Mouse (Mus musculus): ENCODE measurements around the gene Reg2. TPM values are rescaled to one million over a fixed set of nuclear protein-coding genes. Genes with fewer than 3 reads are reported as not detected.

The Reg2 gene
- not detected for total RNA-seq (2023)

GRCm38 (mm10) chr6:78395323-78395722 lies at the start of gene Reg2:
TSS of gene Reg2 (plus strand) at chr6:78395623.

GRCm38 (mm10) chr6:78370357-78370756 lies 25.1 kb upstream of the Reg2 start, which contains the start of gene Reg3b:
TSS of gene Reg3b (plus strand) at chr6:78370657.

GRCm38 (mm10) chr6:78378765-78379164 lies 16.7 kb upstream of the Reg2 start, which contains the start of gene Reg3d:
TSS of gene Reg3d (minus strand) at chr6:78378865.

DNA sequence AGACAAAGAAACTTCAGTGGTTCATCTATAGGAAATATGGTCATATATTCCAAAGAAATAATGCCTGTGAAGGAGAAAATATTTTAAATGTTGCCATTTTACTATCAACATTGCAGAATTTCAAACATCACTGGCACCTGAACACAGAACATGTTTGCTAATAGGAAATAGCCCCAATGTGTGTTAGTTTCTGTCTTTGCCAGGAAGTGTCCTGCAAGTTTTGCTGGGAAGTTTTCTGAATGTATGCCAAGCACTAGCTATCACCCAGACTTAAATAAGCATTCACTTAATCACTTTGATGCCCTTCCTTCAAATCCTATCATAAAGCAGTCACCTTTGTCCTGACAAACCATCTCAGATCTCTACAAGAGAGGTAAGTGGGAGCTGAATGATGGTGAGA lies 15.0 kb upstream of the Reg2 start, which contains the start of gene Reg3a:
Reg3a (plus strand) TSS at position 301 of the 400 bp plus-strand sequence.

DNA sequence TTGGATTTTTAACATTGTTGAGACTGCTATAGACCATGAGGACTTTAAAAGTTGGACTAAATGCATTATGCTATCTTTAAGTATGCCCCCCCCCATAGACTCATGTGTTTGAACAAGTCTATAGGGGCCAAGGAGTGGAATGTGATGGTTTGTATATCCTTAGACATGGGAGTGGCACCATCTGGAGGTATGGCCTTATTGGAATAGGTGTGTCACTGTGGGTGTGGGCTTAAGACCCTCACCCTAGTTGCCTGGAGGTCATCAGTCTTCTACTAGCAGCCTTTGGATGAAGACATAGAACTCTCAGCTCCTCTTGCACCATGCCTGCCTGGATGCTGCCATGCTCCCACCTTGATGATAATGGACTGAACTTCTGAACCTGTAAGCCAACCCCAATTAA lies 27.0 kb downstream of the Reg2 start, which contains the start of gene Reg1:
Reg1 (plus strand) TSS at position 301 of the 400 bp plus-strand sequence.

Other genes starting within 250 kb of the Reg2 start
- gene Reg3b, start 25.0 kb upstream of the Reg2 start, total RNA-seq (2023): not detected
- not detected for gene Reg3d, start 16.8 kb upstream of the Reg2 start, total RNA-seq (2023)
- not detected for gene Reg3a, start 14.9 kb upstream of the Reg2 start, total RNA-seq (2023)
- gene Reg1, start 27.1 kb downstream of the Reg2 start, total RNA-seq (2023): not detected
- gene Reg3g, start 73.2 kb downstream of the Reg2 start, total RNA-seq (2023): not detected